Mouse (Mus musculus) cerebellum, postnatal 14 days (tissue): ENCODE measurements around the gene Gpsm3.
"Not testable (repeated sequence)": the region's sequence is repeated elsewhere in the genome, so short reads cannot be mapped to it uniquely, and the experiment has no call there.

ENCODE experiments used
- DNase-seq, 2 experiments: peaks; one replicate each; pipeline ENCODE4 v3.0.0; 2021; ENCODE audit warnings: mixed read lengths in 2 of 2

Gpsm3 gene

DNA sequence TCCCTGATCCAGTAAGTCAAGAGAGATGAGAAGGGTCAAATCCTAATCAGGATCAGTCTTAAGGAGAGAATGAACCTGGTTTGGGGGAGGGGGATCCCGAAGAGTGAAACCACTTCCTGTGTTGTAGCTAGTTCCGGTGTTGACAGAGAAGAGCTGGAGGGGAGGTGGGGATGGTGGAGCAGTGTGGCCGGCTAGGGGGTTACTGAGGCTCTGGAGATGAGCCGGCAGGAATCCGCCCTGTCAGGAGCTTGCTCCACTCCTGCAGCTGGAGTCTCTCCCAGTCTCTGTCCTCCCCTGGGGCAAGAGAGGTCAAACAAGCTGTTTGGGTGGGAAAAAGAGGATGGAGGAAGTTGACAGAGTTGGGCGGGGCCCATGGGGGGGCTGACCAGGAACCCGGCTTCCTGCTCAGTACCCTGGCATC is at the start of gene Gpsm3:
Gene Gpsm3, plus strand, starts transcription at position 126 of the 421 bp plus-strand sequence.
- DNase-seq: no peak

DNA sequence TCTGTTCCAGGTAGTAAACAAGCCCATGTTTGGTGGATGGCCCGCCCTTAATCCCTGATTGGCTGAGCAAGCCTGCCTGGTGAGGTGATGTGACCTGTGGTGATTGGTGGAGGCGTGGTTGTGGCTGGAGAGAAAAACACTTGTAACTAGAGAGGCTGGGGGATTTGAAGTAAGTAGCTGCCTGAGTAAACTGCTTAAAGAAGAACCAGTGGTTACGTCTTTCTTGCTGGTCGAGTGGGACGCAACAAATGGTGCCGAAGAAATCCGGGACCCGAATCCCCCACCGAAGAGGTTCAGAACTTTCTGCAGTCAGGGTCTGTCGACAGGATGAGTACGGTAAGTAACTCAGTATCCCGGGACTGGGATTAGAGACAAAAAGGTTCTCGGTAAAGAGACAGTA is 46.0 kb upstream of the Gpsm3 start:
- DNase-seq: not testable (repeated sequence)

DNA sequence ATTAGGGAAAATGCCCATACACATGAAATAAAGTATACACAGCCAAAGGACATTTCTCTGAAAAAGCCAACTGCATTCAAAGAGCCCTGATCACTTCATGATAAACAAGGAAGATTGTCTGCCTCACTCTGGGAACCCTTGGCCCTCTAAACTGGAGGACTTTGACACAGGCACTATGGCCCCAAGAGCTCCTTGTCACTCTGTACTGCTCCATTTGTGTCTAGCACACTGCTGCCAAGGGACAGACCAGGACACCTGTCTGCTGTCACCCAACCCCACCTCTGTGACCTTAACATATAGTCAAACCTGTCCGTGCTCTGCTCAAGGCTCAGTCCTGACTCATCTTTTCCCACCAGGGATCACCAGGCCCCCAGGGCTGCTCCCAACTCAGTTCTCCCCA is 42.8 kb upstream of the Gpsm3 start:
- DNase-seq: no peak

DNA sequence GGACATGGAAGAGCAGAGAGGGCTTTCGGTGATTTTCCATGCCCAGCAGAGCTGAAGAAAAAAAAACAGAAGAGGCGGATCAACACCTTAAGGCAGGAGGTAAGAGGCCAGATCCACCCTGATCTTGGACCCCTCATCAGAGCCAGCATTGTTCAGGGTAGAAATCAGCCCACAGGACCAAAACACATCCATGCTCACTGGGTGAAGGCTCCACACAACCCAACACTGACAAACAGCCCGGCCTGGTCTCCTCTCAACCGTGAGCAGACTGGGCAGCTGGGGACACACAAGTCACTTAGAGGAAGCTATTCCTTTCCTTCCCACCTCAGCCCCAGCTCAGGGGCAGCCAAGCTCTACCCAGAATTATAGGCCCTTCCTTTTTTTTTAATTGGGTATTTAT is 42.0 kb upstream of the Gpsm3 start:
- DNase-seq: no peak

DNA sequence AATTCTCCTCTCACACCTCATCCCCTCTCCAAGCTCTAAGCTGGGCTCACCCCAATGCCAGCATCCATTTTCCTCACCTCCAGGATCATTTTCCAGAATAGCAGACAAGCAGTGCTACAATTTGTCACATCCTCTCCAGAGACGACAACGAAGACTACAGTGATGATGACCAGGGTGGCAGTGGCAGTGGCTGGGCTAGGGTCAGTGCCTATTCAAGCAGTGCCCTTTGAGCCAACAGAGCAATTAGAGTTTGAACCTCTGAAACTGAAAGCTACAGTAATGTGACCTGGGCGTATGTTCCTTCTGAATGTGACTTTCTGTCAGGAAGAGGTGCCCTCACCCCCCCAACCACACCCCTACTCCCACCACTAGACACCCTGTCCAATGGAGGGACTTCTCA is 40.5 kb upstream of the Gpsm3 start:
- DNase-seq: no peak

DNA sequence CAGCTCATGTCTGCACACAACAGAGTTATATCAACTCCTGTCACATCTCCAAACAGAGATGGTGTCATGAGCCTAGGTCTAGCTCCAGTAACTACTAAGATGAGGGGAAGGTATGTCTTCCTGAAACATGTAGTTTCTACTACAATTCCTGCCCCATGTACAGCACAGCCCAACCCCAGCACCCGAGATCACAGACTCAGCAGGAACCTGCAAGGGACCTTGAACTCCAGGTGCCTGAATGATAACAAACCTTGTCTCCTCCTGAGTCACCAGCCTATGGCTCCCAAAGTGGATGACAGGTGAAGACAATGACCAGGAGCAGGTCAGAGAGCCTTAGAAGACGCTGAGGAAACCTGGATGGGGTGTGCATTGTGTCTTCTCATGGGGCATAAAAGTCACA is 39.8 kb upstream of the Gpsm3 start:
- no peak for DNase-seq

DNA sequence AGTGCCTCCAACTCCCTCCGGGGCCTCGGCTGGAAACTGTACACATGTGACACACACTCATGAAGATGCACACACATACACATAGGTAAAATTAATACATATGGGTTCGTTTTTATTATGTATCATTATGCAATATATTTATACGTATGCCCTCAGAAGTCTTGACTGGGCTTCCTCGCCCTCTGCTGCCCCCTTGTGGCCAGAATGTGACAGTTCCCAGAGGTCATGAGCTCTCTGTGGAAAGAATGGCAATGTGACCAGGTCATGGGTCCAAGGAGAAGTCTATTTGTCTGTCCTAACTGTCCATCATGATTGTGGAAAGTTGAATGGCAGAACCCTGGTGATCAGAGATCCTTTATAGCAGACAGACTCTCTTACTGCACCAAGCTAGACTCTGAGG is 34.1 kb upstream of the Gpsm3 start:
- peak; percentile 84 to 90 for DNase-seq

DNA sequence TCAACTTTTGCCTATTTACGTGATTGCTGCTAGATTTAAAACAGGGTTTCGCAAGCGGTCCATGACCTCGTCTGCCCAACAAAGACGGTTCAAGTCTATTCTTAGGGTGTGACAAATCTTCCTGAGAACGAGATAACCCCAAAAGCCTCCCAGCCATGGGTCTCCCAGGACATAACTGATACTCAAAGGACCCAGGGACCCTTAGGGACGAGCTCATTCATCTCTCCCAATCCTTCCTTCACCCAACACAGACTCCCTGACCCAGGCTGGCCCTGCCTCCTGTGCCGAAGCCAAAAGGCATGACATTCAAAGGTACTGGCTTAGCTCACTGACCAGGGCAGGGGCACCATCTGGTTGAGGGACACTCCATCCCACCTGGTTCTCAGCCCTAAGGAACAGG is 33.2 kb upstream of the Gpsm3 start:
- no peak for DNase-seq

DNA sequence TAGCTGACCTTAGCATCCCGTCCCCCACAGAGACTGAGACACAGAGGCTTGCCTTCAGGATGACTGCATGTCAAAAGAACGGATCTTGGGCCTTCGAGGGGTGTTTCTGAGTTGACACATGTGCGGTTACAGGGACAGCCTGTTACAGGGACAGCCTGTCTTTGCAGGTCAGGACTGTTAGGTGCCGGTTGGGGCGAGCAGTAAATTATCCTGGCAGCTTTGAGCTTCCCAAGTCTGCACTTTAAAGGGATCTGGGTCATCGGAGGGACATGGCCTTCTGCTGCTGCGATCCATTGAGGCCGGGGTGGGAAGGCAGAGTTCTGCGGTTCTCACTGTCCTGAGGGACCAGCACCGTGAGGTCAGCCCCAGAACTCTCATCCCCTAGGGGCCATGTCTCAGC is 32.2 kb upstream of the Gpsm3 start:
- DNase-seq: no peak

DNA sequence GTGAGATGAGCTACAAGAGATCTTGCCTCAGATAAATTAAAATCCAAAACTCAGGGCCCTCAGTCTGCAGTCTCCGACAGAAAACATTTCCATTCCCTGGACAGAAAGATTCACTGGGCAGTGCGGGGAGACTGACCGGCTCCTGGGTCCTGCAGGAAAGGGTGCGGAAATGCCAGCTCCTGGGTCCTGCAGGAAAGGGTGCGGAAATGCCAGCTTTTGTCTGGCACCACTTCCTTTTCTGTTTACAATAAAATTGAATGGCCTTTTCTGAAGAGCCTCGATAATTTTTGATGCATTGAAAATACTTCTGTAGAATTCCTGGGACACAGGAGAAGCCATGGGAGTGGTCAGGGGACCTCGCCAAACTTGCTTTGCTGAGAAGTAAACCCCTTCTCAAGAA is 30.5 kb upstream of the Gpsm3 start:
- no peak for DNase-seq

DNA sequence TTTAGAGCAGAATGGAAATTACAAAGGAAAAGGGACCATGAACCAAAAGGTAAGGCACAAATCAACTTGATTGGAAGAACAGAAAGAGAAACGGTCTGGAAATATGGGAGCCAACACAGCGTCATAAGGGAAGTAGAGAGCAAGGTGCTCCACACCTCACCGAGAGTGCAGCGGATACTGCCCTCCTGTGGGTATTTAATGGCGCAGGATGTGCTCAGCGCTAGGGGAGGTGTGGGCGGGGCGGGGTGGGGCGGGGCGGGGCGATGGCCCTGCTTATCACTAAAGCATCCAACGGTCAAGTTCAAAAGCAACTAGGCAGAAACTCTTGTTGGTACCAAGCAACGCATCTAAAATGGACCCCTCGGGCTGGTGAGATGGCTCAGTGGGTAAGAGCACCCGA is 29.7 kb upstream of the Gpsm3 start:
- no peak for DNase-seq

DNA sequence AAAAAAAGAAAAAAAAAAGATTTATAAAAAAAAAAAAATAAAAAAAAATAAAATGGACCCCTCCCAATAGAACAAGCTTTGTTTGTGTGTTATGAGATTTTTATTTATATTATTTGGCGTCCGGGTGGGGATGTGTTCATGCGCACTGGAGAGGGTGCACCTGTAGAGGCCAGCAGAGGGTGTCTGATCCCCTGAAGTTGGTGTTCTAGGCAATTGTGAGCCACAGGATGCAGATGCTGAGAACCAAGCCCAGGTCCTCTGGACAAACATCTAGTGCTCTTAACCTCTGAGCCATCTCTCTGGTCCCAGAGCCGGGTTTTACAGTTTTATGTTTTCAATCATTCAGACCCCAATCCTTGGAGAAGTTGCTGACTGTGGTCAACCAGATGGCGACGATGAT is 29.2 kb upstream of the Gpsm3 start:
- no peak for DNase-seq

DNA sequence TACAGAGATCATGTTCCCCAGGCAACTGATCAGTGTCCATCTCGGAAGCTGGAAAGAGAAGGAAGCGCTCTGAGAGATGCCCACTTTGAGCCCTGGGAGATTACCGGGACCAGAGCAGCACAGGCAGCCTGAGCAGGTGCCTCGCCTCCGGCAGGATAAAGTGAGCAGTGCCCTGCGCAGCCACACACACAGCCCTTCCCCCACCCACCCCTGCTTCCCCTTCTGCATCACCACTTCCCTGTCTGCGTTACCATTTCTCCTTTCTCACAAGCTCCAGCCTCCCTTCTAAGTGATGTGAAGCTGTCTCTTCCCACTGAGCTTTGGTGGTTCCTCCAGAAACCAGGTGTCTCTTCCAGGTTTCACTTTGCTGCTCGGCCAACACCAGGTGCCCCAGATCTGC is 28.4 kb upstream of the Gpsm3 start:
- DNase-seq: no peak

DNA sequence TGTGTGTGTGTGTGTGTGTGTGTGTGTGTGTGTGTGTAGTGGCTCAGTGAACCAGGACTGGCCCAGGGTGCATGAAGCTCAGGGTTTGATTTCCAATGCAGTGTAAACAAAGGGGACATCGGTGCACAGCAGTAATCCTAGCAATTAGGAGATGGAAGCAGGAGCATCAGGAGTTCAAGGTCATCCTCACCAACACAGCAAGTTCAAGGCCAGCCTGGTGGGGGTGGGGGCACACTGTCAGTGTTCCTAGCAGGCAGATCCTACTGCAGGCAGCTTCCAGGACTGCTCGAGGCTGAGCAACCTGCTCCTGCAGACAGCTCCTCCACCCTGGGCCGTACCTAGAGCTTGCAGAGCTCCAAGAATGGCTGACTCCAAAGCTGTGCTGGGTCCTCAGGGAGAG is 27.0 kb upstream of the Gpsm3 start:
- no peak for DNase-seq

DNA sequence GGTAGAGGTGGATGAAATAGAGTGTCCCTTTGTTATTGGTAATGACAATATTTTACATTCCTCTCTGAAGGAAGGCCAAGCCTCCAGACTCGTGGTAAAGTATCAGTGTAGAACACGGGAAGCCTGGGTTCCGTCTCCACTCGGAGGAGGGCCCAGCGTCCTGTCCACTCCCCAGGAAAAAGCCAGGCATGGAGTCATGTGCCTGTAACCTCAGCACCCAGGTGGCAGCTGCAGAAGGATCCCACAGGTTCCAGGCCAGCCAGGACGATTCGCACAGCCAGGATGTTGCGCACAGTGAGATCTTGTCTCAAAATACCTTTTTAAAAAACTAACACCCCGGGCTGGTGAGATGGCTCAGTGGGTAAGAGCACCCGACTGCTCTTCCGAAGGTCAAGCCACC is 26.3 kb upstream of the Gpsm3 start:
- DNase-seq: no peak

DNA sequence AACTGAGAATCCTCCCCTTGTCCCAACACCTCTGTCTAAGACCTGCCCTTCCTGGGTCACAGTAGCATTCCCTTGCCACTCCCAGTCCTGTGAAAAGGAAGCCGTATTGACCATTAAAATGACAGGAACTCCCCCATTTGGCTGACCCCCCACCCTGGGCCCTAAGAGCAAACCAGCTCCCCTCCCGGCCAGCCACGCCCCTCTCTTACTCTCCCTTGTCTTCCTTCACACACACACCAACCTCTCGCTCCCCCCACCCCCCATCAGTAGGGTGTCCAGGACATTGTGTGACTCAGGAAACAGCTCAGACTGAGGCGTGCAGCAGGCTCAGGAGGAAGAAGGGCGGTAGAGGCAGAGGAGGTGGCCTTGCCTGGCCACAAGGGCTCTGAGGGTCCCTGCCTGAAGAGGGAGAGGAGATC is 25.6 kb upstream of the Gpsm3 start, which contains the start of gene Notch4:
Gene Notch4, plus strand, starts transcription at position 266 of the 419 bp plus-strand sequence.
- no peak for DNase-seq

DNA sequence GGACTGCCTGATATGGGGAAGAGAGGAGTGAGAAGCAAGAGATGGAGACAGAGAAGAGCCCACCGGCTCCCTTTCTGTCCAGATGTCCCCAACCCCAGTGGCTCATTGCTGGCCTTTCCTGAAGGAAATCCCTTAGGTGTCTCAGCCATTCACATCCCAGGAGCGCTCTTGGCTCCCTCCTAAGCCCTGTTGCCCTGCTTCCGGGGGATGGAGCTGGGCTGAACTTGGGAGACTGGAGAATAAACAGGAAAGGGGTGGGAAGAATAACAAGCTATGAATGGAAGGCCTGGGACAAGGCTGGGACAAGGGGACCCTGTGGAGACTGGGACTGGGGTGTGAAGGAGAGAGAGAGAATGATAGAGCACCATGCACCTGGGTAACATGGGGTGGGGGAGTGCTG is 24.8 kb upstream of the Gpsm3 start:
- no peak for DNase-seq

DNA sequence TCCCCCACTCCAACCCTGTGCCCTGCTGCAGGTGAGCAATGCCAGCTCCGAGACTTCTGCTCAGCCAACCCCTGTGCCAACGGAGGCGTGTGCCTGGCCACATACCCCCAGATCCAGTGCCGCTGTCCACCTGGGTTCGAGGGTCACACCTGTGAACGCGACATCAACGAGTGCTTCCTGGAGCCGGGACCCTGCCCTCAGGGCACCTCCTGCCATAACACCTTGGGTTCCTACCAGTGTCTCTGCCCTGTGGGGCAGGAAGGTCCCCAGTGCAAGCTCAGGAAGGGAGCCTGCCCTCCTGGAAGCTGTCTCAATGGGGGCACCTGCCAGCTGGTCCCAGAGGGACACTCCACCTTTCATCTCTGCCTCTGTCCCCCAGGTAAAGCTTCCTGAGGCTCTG is 22.3 kb upstream of the Gpsm3 start:
- no peak for DNase-seq

DNA sequence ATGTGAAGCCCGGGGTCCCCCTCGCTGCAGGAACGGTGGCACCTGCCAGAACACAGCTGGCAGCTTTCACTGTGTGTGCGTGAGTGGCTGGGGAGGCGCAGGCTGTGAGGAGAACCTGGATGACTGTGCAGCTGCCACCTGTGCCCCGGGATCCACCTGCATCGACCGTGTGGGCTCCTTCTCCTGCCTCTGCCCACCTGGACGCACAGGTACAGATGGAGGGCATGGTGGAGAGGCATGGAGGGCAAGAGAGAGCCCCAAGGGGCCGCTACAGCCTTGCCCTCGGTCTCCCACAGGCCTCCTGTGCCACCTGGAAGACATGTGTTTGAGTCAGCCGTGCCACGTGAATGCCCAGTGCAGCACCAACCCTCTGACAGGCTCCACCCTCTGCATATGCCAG is 21.2 kb upstream of the Gpsm3 start:
- DNase-seq: no peak

DNA sequence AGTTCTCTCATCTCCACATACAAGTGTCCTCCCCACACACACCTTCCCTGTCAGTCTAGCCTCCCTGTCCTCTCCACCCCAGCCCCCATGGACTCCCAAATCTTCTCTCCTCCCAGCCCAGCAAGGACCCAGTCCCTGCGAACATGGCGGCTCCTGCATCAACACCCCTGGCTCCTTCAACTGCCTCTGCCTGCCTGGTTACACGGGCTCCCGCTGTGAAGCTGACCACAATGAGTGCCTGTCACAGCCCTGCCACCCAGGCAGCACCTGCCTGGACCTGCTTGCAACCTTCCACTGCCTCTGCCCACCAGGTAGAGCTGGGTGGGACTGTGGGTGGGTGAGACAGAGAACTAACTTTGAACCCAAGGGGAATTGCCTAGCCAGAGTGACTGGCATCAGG is 19.7 kb upstream of the Gpsm3 start:
- DNase-seq: no peak

DNA sequence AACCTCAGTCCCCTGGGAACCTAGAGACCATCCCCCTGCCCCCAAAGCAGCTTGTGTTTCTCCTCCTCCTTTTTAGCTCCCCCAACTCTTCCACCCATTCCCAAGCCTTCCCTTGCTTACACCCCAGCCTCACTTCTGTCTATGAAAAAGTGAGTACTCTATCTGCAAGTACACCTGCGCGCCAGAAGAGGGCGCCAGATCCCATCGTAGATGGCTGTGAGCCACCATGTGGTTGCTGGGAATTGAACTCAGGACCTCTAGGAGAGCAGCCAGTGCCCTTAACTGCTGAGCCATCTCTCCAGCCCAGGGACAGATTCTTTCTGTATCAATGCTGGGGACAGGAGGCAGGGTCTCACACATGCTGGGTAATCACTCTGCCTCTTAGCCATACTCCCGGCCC is 17.7 kb upstream of the Gpsm3 start:
- DNase-seq: no peak

DNA sequence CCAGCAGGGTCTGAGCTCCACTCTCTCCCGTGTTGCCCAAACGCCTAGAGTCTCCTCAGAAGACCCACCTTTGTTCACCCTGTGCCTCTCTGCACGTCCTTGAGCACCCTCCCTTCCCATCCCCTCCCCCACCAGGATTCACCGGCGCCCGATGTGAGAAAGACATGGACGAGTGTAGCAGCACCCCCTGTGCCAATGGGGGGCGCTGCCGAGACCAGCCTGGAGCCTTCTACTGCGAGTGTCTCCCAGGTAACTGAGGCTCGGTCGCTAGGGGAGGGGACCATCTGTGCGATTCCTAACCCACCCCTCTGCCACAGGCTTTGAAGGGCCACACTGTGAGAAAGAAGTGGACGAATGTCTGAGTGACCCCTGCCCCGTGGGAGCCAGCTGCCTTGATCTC is 17.2 kb upstream of the Gpsm3 start:
- DNase-seq: peak in 1 of 2 experiments; percentile 59

DNA sequence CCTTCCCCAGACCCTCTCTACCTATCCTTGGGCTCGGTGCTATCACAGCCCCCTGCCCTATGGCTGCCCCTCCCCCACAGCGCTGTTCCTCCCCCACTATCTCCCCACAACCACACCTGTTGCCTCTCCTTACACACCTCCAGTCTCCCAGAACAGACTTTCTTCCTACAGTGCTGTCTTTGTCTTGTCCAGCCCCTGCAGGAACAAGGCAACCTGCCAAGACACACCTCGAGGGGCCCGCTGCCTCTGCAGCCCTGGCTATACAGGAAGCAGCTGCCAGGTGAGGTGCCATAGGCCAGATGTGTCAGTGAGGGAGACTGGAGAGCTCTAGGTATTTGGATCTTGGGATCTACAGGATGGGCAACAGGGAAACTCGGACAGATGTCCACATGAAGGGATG is 13.0 kb upstream of the Gpsm3 start:
- DNase-seq: no peak

DNA sequence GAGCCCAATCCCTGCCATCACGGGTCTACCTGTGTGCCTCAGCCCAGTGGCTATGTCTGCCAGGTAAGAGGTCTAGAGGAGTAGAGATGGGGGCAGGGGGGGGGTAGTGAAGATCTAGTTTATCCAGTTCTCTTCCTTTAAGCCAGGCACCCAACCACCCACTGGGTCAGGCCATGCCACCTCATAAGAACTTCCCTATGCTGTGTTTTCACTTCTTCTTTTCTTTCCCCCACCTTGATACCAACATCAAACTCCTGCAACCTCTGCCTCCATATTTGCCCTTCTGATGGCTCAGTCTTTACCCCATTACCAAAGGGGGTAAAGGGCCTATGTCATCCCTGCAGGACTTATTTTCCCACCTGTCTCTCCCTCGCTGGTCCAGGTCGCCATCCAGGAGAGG is 11.5 kb upstream of the Gpsm3 start:
- no peak for DNase-seq

DNA sequence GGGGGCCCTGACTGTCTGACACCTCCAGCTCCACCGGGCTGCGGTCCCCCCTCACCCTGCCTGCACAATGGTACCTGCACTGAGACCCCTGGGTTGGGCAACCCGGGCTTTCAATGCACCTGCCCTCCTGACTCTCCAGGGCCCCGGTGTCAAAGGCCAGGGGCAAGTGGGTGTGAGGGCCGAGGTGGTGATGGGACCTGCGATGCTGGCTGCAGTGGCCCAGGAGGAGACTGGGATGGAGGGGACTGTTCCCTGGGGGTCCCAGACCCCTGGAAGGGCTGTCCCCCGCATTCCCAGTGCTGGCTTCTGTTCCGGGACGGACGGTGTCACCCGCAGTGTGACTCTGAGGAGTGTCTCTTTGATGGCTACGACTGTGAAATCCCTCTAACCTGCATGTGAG is 7.1 kb upstream of the Gpsm3 start:
- DNase-seq: no peak

DNA sequence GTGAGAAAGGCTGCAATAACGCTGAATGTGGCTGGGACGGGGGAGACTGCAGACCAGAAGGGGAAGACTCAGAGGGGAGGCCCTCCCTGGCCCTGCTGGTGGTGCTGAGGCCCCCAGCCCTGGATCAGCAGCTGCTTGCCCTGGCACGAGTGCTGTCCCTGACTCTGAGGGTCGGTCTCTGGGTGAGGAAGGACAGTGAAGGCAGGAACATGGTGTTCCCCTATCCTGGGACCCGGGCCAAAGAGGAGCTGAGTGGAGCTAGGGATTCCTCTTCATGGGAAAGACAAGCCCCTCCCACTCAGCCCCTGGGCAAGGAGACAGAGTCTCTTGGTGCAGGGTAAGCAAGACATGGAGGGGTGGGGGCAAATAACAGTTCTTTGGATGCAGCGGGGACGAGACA is 6.2 kb upstream of the Gpsm3 start:
- peak in 1 of 2 experiments; percentile 49 for DNase-seq
